Mouse (Mus musculus) regulatory T cell (primary cell): ENCODE results near the gene Cnr2.

Experiments
- in situ Hi-C: fragments of 300-600 bp; cut with MboI, MseI; formaldehyde crosslinking; loops from one replicate; pipeline ENCODE4 v1.15.1; 2025; ENCODE audit warnings: high pct_unique_total_duplicates

Cnr2 gene

DNA sequence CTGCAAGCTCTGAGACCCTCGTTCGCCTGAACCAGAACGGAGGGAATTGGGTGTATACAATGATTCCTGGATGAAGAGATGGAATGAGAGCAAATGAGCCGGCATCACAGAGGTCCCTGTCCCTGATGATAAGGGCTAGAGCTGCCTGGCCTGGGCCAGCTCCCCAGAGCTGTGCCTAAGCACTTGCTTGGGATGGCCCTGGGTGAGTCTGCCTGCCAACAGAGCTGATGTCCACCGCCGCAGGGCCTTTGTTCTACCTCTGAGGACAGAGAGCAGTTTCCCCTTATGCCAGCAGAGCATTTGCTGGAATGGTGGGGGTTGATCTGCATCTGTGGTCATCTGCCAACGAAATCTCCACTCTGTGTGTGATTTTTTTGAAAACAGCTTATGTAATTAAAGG, 67.0 kb downstream of the Cnr2 start:
- in situ Hi-C loops: no loop called here

DNA sequence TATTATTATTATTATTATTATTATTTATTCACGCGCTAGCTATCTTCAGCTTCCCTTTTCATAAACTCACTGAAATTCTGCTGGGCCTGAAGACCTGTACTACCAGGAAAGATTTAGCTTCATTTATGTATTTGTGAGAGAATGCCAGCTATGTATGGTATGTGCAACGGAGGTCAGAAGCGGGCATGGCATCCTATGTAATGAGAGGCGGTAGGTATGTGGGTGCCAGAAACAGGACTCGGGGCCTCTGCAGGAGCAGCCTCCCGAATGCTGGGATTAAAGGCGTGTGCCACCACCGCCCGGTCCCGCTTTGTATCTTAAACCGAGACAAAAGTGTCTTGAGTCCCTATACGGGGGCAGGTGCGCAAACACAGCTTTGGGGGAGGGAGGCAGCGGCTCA, 67.8 kb downstream of the Cnr2 start:
- in situ Hi-C loops: no loop called here

GRCm38 (mm10) chr4:135963457-135964193, 68.4 kb downstream of the Cnr2 start, which contains the start of gene Gale:
Gene Gale, plus strand, starts transcription at chr4:135963727.
- in situ Hi-C loops: no loop called here

DNA sequence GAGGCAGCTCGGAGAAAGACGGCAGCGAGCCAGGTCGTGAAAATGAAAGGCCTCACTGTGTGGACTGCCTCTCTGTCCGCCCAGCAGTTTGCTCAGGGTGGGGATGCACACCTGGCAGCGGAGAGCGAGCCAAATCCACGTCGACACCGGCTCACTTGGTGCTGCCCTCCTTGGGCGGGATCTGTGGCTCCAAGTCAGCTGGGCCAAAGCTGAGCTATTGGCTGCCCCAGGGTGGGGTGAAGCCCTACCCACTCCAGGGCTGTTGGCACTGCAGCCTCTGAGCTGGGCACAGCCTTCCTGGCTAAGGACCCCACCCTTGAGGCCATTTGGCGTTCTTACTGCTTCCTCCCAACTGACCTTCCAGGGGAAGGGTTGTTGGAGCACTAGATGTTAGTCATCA, 69.2 kb downstream of the Cnr2 start:
- in situ Hi-C loops: no loop called here

GRCm38 (mm10) chr4:135965113-135965512, 69.9 kb downstream of the Cnr2 start:
- in situ Hi-C loops: no loop called here

DNA sequence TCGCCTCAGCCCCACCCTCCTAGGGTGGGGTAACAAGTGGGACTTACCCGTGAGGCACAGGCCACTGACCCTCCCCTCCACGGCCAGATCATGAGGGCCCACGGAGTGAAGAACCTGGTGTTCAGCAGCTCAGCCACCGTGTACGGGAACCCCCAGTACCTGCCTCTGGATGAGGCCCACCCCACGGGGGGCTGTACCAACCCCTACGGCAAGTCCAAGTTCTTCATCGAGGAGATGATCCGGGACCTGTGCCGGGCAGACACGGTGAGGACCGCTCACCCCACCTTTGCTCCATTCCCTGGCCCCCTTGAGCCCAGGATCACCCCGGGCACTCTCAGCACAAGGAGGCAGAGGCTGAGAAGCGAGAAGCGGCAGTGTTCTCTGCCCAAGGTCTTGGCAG, 71.1 kb downstream of the Cnr2 start:
- in situ Hi-C loops: no loop called here

DNA sequence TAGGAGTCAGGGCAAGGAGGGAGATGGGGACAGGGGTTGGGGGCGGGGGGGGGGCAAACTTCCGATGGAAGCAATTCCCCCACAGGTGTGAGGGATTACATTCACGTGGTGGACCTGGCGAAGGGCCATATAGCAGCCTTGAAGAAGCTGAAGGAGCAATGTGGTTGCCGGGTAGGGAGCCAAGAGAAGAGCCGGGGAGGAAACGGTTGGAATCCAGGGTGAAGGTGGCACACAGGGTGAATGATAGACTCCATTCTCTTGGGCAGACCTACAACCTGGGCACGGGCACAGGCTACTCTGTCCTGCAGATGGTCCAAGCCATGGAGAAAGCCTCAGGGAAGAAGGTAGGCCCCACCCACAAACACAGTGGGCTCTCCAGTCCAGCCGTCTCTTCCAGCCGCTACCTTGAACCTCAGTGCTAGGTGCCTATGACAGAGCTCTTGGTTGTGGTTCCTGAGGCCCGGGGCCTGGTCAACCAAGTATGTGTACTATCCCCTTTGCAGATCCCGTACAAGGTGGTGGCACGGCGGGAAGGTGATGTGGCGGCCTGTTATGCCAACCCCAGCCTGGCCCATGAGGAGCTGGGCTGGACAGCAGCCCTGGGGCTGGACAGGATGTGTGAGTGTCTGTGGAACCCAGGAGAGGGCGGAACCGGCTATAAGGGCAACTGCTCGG, 72.0 kb downstream of the Cnr2 start:
- in situ Hi-C loops: no loop called here

GRCm38 (mm10) chr4:135968271-135968869, 73.2 kb downstream of the Cnr2 start:
- in situ Hi-C loops: no loop called here

DNA sequence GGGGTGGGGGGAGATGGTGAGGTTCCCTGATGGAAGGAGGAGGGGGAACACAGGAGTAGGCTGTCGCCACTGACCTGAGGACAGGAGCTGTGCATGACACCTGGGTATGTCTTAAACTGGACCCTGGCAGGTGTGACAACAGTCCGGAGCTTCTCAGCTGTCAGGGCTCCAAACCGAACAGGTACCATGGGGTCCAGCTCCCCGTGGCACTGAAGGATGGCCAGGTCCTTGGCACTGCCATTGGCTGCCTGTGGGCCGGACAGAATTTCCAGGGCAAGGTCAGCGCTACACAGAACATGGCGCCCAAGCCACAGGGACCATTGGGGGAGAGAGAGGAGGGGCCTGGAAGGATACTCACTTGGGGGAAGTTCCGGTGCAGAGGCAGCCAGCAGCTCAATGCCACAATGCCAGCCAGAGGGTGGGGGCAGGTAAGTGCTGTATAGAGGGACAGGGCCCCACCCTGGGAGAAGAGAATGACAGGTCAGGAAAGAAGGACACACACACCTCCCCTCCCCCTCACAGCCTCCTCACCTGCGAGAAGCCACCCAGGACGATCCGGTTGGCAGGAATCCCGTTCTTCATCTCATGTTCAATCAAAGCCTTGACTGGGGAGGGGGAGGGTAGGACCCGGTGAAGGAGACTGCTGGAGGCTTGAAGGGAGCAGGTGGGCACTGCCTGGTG, 74.0 kb downstream of the Cnr2 start:
- in situ Hi-C loops: no loop called here
